Mouse (Mus musculus): Measurements from ENCODE around the gene Lekr1.

Gene Lekr1

DNA sequence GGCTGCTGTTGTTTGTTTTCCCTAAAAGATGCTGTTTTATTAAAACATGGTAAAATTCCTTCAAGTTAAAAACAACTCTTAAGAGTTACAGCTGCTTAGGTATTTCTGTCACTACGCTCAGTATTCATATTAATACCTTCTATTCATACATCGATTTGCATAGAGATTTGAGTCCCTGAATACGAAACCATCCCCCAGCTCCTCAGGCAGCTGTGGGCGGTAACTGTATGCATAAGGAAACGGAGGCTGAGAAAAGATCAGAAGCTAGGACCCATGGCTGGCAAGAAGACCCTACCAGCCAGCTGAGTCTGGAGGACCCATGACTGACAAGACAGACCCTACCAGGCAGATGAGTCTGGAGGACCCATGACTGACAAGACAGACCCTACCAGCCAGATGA lies 189.5 kb downstream of the Lekr1 start:
- in situ Hi-C loops (cut with MboI; ENCODE audit: low pct_unique_long_range_greater_than_20kb in 1 of 2, low sequenced_read_pairs in 2 of 2, unreplicated experiment in 1 of 2) = no loop called here

DNA sequence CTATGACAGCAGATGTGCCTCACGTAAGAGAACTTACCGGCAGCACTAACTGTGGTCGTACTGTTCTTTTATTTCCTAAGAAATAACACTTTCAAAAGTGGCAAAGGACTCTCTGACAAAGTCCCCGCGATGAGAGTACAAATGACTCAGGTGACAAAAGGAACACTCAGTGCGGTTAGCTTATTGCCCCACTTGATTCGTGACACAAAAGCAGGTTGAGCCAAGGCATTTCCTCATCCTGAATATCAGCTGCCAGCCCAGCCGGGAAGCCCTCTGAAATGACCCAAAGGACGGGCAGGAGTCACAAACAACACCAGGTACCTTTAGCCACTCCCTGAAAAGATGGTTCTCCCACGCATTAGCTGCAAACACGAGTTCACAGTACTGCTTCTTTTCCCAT lies 192.1 kb downstream of the Lekr1 start:
- in situ Hi-C loops (cut with MboI; ENCODE audit: low pct_unique_long_range_greater_than_20kb in 1 of 2, low sequenced_read_pairs in 2 of 2, unreplicated experiment in 1 of 2) = no loop called here

GRCm38 (mm10) chr3:65858741-65859348 lies 192.8 kb downstream of the Lekr1 start:
- in situ Hi-C loops (cut with MboI; ENCODE audit: low pct_unique_long_range_greater_than_20kb in 1 of 2, low sequenced_read_pairs in 2 of 2, unreplicated experiment in 1 of 2) = no loop called here

DNA sequence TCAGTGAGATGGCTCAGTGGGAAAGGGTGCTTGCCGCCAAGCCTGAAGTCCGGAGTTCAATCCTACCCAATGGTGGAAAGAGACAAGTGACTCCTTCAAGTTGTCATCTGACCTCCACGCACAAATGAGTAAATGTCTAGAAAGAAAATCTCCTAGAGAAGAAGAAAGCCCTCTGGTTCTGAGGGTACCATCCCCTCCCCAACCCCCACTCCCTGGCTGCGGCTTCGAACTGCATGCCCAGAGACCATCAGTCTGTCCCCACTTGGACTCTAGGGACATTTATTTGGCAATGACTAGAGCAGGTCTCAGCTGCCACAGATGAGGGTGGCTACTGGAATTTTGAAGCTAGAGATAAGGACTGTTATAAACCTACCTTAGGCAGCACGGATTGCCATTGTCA lies 193.7 kb downstream of the Lekr1 start:
- in situ Hi-C loops (cut with MboI; ENCODE audit: low pct_unique_long_range_greater_than_20kb in 1 of 2, low sequenced_read_pairs in 2 of 2, unreplicated experiment in 1 of 2) = no loop called here

DNA sequence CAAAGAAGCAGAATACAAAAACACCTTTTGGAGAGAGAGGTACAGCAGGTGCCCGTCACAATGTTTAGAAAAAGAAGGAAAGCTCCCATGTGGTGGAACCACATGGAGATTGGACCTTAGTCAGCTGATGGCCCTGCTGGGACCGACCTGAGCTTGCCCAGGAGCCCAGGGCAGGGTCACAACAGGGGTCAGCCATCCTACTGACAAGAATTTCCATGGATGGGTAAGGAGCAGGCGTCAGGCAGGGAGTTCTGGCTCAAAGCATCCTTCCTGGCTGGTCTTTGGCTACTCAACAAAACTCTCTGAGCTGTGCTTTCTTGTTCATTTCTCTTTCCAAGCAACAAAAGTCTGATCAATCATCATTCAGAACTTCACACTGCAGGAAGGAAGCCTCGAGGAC lies 194.9 kb downstream of the Lekr1 start:
- in situ Hi-C loops (cut with MboI; ENCODE audit: low pct_unique_long_range_greater_than_20kb in 1 of 2, low sequenced_read_pairs in 2 of 2, unreplicated experiment in 1 of 2) = no loop called here

- in situ Hi-C loops (cut with MboI; ENCODE audit: low pct_unique_long_range_greater_than_20kb in 1 of 2, low sequenced_read_pairs in 2 of 2, unreplicated experiment in 1 of 2) = no loop called here
These were observed 195.4 kb downstream of the Lekr1 start for GRCm38 (mm10) chr3:65861471-65861881.

GRCm38 (mm10) chr3:65863297-65863696 lies 197.3 kb downstream of the Lekr1 start:
- in situ Hi-C loops (cut with MboI; ENCODE audit: low pct_unique_long_range_greater_than_20kb in 1 of 2, low sequenced_read_pairs in 2 of 2, unreplicated experiment in 1 of 2) = no loop called here

DNA sequence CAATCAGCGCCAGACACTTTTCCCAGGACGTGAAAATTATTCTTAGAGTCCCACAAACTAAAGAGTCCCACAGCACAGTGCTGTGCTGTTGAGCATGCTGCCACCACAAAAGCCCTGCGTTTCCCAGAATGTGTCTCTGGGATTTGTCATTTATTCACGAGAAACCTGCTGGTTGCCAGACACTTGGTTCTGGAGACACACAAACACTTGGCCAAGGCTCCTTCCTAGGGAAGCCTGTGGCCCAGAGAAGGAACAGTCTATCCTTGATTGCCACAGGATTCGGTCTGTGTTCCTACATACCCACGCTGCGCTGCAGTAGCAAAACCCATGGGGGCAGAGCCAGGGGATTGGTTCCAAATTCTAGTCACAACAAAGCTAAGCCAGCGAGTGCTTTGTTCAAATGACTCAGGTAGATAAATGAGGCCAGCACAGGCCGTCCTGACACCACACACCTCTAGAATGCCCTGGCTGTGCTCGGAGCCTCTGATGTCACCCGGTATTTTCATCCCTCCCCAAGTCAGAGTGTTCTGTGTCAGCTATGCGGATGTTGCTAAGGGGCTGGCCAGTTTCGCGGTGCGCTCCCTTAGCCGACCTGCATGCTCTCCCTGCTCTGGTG lies 197.8 kb downstream of the Lekr1 start:
- in situ Hi-C loops (cut with MboI; ENCODE audit: low pct_unique_long_range_greater_than_20kb in 1 of 2, low sequenced_read_pairs in 2 of 2, unreplicated experiment in 1 of 2) = no loop called here

- in situ Hi-C loops (cut with MboI; ENCODE audit: low pct_unique_long_range_greater_than_20kb in 1 of 2, low sequenced_read_pairs in 2 of 2, unreplicated experiment in 1 of 2) = no loop called here
These were observed 202.9 kb downstream of the Lekr1 start for GRCm38 (mm10) chr3:65868931-65869330.

- in situ Hi-C loops (cut with MboI; ENCODE audit: low pct_unique_long_range_greater_than_20kb in 1 of 2, low sequenced_read_pairs in 2 of 2, unreplicated experiment in 1 of 2) = no loop called here
These were observed 203.7 kb downstream of the Lekr1 start for GRCm38 (mm10) chr3:65869724-65870123.

GRCm38 (mm10) chr3:65871188-65871603 lies 205.2 kb downstream of the Lekr1 start:
- in situ Hi-C loops (cut with MboI; ENCODE audit: low pct_unique_long_range_greater_than_20kb in 1 of 2, low sequenced_read_pairs in 2 of 2, unreplicated experiment in 1 of 2) = no loop called here

DNA sequence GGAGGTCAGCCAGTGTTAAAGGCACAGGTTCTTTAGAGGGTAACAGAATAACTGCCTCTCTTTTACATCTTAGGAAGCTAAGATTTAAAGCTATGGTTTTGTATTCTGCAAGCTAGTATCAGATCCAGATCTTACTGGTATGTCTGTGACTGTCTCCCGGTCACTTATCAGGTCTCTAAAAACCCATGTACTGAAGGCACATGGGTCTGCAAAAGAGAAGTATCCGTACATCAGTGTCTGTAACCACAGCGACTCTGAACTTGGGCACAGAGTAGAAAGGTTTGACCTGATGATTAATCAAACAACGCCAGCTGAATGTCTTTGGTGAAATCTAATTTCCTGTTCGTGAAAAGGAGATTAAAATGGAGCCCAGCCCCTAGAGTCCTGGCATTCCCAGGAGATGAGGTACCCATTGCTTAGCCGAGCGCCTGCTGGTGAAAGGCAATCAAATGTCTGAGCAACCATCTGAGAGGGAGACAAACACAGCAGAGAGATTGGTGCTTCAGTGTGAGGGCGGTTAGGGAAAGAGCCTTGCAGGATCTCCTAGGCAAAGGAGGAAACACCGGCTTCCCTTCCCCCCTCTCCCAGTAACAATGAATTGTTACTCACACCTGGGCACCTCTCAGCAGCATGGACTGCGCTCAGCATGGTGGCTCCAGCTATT lies 205.7 kb downstream of the Lekr1 start:
- in situ Hi-C loops (cut with MboI; ENCODE audit: low pct_unique_long_range_greater_than_20kb in 1 of 2, low sequenced_read_pairs in 2 of 2, unreplicated experiment in 1 of 2) = no loop called here

- in situ Hi-C loops (cut with MboI; ENCODE audit: low pct_unique_long_range_greater_than_20kb in 1 of 2, low sequenced_read_pairs in 2 of 2, unreplicated experiment in 1 of 2) = no loop called here
These were observed 207.2 kb downstream of the Lekr1 start for GRCm38 (mm10) chr3:65873093-65873830.
